Comparison of ENCODE assay signal across 8 mouse cellular contexts in the genomic region with DNA sequence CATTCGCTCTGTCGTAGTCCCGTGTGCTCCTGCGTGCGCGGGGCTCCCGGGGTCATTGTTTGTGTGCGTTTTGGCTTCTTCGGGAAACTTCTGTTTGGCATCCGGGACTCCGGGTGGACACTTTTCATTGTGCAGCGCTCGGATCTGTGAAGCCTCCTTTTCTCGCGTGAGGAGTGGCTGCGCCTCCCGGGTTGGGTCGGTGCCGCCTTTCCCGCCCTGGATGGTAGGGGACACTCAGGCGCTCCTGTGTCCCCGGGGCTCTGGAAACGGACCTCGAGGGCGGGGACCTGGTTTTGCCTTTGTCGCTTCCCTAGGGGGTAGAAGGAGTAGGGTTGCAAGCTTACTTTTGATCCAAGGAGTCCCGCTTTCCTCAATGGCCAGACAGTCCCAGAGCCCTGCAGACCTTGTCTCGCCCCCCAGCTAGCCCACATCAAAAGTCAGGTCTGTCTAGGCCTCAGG. TPM values are rescaled to one million over a fixed set of nuclear protein-coding genes. Genes with fewer than 3 reads are reported as not detected.
DNase-seq lines count a peak whose midpoint lies in the region; ATAC-seq and TF ChIP-seq lines count a peak whose summit lies in the region.

No protein-coding gene starts in this region.

- H3K4me2 ChIP-seq in forebrain, embryonic 12.5 days: peak overlapping the region; percentile 92
- peak overlapping the region; percentile 90 for H3K4me2 ChIP-seq in myocyte (ENCODE audit: low read depth)

- peak overlapping the region; percentile 42; the same call in 1 of the 2 replicates for H3K27ac ChIP-seq in forebrain, embryonic 12.5 days

- peaks cover 21% of the 10 kb centered on the region for H3K4me1 ChIP-seq in forebrain, embryonic 12.5 days

- DNase-seq in urinary bladder, adult 18-20 months (ENCODE audit: low spot score in 2 of 2): peak; percentile 13 to 53
- DNase-seq in urinary bladder, postnatal 10 days (ENCODE audit: low spot score): no peak
- DNase-seq in heart, postnatal 4 days: peak; percentile 65
- peak; percentile 16 for DNase-seq in liver
- no peak for DNase-seq in spleen, postnatal 14 days (ENCODE audit: low spot score in 2 of 2)
- no peak for DNase-seq in layer of hippocampus, adult 9-11 months

- H3K9ac ChIP-seq in forebrain, embryonic 12.5 days: peak overlapping the region; percentile 80

- H3K27me3 ChIP-seq in forebrain, embryonic 12.5 days: peaks cover 26% of the 10 kb centered on the region
- no peaks in the 10 kb centered on the region for H3K27me3 ChIP-seq in myocyte (ENCODE audit: control insufficient read depth, insufficient read depth, insufficient read length)

- no peaks in the 10 kb centered on the region for H3K36me3 ChIP-seq in forebrain, embryonic 12.5 days (replicated peaks)
- no peaks in the 10 kb centered on the region for H3K36me3 ChIP-seq in myocyte (ENCODE audit: control insufficient read depth, insufficient read depth)

- H3ac ChIP-seq in myocyte (ENCODE audit: control insufficient read depth, insufficient read length): peak overlapping the region; percentile 88

- H3K4me3 ChIP-seq in forebrain, embryonic 12.5 days (replicated peaks): peak overlapping the region; percentile 58
- H3K4me3 ChIP-seq in myocyte: peak overlapping the region; percentile 46

- no peak for TF ChIP-seq POLR2A in myocyte (IDR thresholded peaks at IDR 0.05; ENCODE audit: insufficient read length, low read depth)

- no peaks in the 10 kb centered on the region for H3K9me3 ChIP-seq in forebrain, embryonic 12.5 days

- peak; percentile 55; the same call in 1 of the 2 replicates for ATAC-seq in forebrain, embryonic 12.5 days (ENCODE audit: low FRiP score)

- 1% methylated on average over 28 of the region's 28 CpGs for WGBS in forebrain, embryonic 12.5 days

- peaks cover 43% of the 10 kb centered on the region for H3K79me2 ChIP-seq in myocyte (ENCODE audit: control insufficient read depth, insufficient read depth)

TF ChIP-seq in myocyte, 11 proteins besides CTCF, POLR2A, EP300 and RAD21:
- TF ChIP-seq SRF (IDR thresholded peaks at IDR 0.05; ENCODE audit: control insufficient read depth, insufficient read length, low read depth): no peak
- TF ChIP-seq TCF12 (IDR thresholded peaks at IDR 0.05; ENCODE audit: insufficient read depth, poor library complexity, severe bottlenecking): no peak

RNA-seq across cellular contexts. Expression of gene Dock1, which starts 0.6 kb away (rescaled TPM):
- polyA plus RNA-seq in forebrain, embryonic 12.5 days (2016; fragmentation: Nextera tagmentation; extraction: Ambion mirVana): 23.3 and 24.4 TPM in 2 replicates
- 10 to 100 TPM; 53.7 to 56.5 TPM for total RNA-seq in heart, postnatal 4 days (2021)
- polyA plus RNA-seq in myocyte (2012; fragmentation: generic; extraction: Trizol): 6.2 TPM

Comparison
In these comparisons a context has a peak if more than half of its experiments do, and no peak if none do; other contexts are left out.
1. DNase-seq: peak in urinary bladder, adult 18-20 months (2 of 2), heart, postnatal 4 days (single experiment) and liver (single experiment); none in urinary bladder, postnatal 10 days (single experiment), spleen, postnatal 14 days (0 of 2) and layer of hippocampus, adult 9-11 months (single experiment).